Mouse (Mus musculus) ES-E14 (cell line): ENCODE results near the gene Cntnap2.

ENCODE experiments used
- MAFK ChIP-seq: IDR thresholded peaks from 2 replicates; pipeline ENCODE4 v1.6.1; 2014; ENCODE audit warnings: mild to moderate bottlenecking, low read depth, low read length, inconsistent platforms; ENCODE audit not compliant: insufficient read depth
- ZC3H11A ChIP-seq: IDR thresholded peaks from 2 replicates; pipeline ENCODE4 v1.6.1; 2012; ENCODE audit warnings: low read depth, mild to moderate bottlenecking, inconsistent platforms, low read length, borderline replicate concordance
- ZNF384 ChIP-seq: IDR thresholded peaks from 2 replicates; pipeline ENCODE4 v1.6.1; 2012; ENCODE audit warnings: low read depth, low read length, inconsistent platforms

DNA sequence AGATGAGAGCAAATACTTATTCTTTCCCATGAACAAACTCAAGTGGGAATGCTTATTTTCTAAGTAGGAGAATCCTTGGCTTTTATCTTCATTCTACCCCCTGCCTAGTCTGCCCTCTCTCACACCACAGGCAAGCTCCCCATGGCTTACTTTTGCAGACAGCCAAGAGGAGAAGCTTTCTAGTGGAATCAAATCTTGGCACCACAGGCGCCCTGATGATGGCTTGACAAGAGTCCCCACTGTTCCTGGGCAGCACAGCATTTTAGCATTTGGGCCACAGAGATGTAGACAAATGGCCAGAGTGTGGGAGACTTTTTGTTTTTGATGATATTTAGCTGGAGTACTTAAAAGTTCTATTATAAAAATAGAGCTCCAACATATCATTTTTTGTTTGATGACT is 1204.0 kb downstream of the Cntnap2 start:
- TF ChIP-seq ZC3H11A (no peak), MAFK (no peak), ZNF384 (no peak)
